Mouse (Mus musculus): ENCODE measurements around the gene Ispd. TPM values are rescaled to one million over a fixed set of nuclear protein-coding genes. Genes with fewer than 3 reads are reported as not detected.

Gene Ispd
- 0.33 and 0.62 TPM in 2 replicates for polyA plus RNA-seq (2012; ENCODE audit: low replicate concordance)

GRCm38 (mm10) chr12:36381441-36382340, at the start of gene Ispd, which contains the start of gene D630036H23Rik:
Gene Ispd (plus strand): TSS chr12:36381450.
Gene D630036H23Rik (minus strand): TSS chr12:36382181.

Other genes starting within 250 kb of the Ispd start
- gene Ankmy2, start 224.3 kb upstream of the Ispd start, polyA plus RNA-seq (2012; ENCODE audit: low replicate concordance): 1.5 and 2.8 TPM in 2 replicates
- gene Bzw2, start 223.4 kb upstream of the Ispd start, polyA plus RNA-seq (2012; ENCODE audit: low replicate concordance): 7.6 and 11.6 TPM in 2 replicates
- gene Lrrc72, start 128.1 kb upstream of the Ispd start, polyA plus RNA-seq (2012; ENCODE audit: low replicate concordance): not detected in 2 replicates
- gene Sostdc1, start 67.3 kb upstream of the Ispd start, polyA plus RNA-seq (2012; ENCODE audit: low replicate concordance): 0.20 and 0.21 TPM in 2 replicates
- gene D630036H23Rik, start 731 bp downstream of the Ispd start, polyA plus RNA-seq (2012; ENCODE audit: low replicate concordance): 0.35 and 0.65 TPM in 2 replicates

All from hematopoietic multipotent progenitor cell, adult 10-12 weeks (in vitro differentiated cells).